Mouse (Mus musculus): ENCODE measurements around the gene Olfr1366. TPM values are rescaled to one million over a fixed set of nuclear protein-coding genes. Genes with fewer than 3 reads are reported as not detected.
"Not testable (repeated sequence)": the region's sequence is repeated elsewhere in the genome, so short reads cannot be mapped to it uniquely, and the experiment has no call there.

Olfr1366 gene
- total RNA-seq (2021), result not detected
- long read RNA-seq, experiment 1, result 0 reads
- long read RNA-seq, experiment 2, result 0 reads

- no peak for DNase-seq (ENCODE audit: low spot score in 2 of 2)
Measured at GRCm38 (mm10) chr13:21542708-21543107, at the start of gene Olfr1366. TSS of gene Olfr1366 (minus strand) at chr13:21542808.

- DNase-seq (ENCODE audit: low spot score in 2 of 2), result no peak
Measured at GRCm38 (mm10) chr13:21591618-21592017, 49.0 kb upstream of the Olfr1366 start.

GRCm38 (mm10) chr13:21581659-21582058 lies 39.1 kb upstream of the Olfr1366 start, which contains the start of gene Olfr1364:
TSS of gene Olfr1364 (minus strand) at chr13:21581759.
- DNase-seq (ENCODE audit: low spot score in 2 of 2), result no peak

GRCm38 (mm10) chr13:21559793-21560192 lies 17.2 kb upstream of the Olfr1366 start, which contains the start of gene Olfr1535:
TSS of gene Olfr1535 (minus strand) at chr13:21559893.
- no peak for DNase-seq (ENCODE audit: low spot score in 2 of 2)

- DNase-seq (ENCODE audit: low spot score in 2 of 2), result no peak
Measured at GRCm38 (mm10) chr13:21550416-21551110, 8.0 kb upstream of the Olfr1366 start.

- DNase-seq (ENCODE audit: low spot score in 2 of 2), result no peak
Measured at GRCm38 (mm10) chr13:21549487-21549886, 6.9 kb upstream of the Olfr1366 start.

DNA sequence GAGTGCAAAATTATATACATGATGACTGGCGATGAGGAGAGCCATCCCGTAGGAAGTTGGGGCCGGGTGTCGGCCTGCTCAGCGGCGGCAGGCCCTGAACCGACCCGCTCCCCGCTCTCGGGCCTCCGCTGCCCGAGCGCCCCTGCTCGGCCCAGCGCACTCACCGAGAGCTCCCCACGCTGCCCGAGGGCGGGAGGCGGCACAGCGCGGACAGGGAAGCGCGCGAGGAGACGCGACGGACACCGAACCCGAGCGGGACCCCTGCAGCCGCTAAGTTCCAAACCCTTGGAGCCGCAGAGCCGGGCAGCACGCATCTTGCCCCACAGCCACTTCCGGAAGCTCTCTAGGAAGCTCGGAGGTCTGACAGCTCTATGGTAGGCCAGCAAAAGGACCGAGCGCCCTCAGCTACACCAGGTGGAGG lies 11.8 kb downstream of the Olfr1366 start, which contains the start of gene Zkscan8:
Zkscan8 (minus strand) TSS at position 340 of the 421 bp plus-strand sequence.
- peak; percentile 85 to 88 for DNase-seq (ENCODE audit: low spot score in 2 of 2)

DNA sequence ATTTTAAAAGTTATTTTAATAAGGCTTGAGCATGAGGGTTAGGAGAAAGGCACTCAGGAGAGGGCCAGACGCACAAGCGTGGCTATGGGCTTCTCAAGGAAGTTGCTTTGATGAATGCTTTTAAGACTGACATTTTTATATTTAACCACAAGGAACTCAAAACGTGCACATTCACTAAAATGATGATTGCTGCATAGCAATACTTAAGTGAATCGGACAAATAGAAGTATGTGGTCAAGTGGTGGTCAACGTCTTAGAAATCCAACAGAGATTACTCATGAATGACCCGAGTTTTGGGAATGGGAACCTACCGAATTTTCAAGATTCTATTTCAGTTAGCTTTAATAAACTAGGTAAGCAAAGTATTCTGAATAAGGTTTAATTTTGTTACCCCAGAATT lies 12.5 kb downstream of the Olfr1366 start:
- no peak for DNase-seq (ENCODE audit: low spot score in 2 of 2)

DNA sequence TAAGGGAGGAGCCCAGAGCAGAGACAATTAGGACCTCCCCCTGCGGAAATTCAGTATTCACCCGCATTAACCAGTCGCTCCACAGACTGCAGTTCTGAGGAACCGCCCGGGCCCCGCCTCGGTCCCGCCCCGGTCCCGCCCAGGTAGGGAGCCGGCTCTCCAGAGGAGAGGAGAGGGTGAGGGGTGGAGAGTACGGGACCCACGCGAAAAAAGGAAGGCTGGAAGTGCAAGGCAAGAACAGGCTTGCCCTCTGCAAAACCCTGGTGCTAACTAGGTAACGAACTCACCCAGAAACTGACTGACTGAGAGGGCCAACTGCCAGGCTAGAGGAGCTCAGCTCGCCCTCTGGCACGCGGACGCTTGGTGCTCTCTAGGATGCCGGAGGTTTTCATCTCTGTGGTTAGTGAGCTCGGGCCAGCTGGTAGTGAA lies 36.4 kb downstream of the Olfr1366 start:
- DNase-seq (ENCODE audit: low spot score in 2 of 2), result peak; percentile 67 to 80

DNA sequence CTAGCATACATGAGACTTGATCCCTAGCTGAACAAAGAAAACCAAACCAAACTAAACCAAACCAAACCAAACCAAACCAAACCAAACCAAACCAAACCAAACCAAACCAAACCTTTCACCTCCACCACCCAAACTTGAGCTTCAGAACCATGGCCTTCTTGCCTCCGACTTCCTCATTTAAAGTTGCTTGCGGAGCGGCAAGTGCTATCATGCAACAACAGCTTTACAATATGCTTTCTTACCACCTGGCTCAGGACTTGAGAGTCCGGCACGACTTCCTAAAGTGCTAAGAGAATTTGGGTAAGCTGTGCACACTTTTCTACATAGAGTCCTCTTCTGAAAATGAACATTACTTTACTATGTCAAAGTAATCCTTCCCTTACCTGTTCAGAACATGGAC lies 40.3 kb downstream of the Olfr1366 start:
- no peak for DNase-seq (ENCODE audit: low spot score in 2 of 2)

- DNase-seq (ENCODE audit: low spot score in 2 of 2), result not testable (repeated sequence)
Measured at GRCm38 (mm10) chr13:21501182-21501581, 41.4 kb downstream of the Olfr1366 start, which contains the start of gene Gm11273. TSS of gene Gm11273 (minus strand) at chr13:21501418.

- no peak for DNase-seq (ENCODE audit: low spot score in 2 of 2)
Measured at GRCm38 (mm10) chr13:21495080-21495479, 47.5 kb downstream of the Olfr1366 start, which contains the start of gene AK157302. TSS of gene AK157302 (plus strand) at chr13:21495223.

DNA sequence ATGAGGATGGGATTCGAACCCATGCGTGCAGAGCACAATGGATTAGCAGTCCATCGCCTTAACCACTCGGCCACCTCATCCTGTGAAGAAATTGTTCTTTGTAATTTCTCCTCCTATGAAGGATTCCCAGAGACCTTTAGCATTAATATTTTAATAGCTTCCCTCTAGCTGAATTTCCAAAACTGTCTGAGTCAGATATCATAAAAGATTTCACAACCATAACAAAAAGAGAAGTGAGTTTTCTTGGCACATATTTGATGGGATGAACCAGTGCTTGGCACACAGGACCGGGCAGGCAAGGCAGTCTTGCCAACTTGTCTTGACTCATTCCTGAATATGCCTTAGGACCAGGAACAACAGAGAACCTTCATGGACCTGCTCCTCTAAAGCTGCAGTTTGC lies 49.8 kb downstream of the Olfr1366 start:
- no peak for DNase-seq (ENCODE audit: low spot score in 2 of 2)

- DNase-seq (ENCODE audit: low spot score in 2 of 2), result no peak
Measured at GRCm38 (mm10) chr13:21486881-21487280, 55.7 kb downstream of the Olfr1366 start.

Other genes with a start within 250 kb of the Olfr1366 start
- gene Gpx6, start 230.7 kb downstream of the Olfr1366 start, total RNA-seq (2021), result under 1 TPM; 0.33 to 0.37 TPM
- not detected for gene Olfr1367, start 195.9 kb downstream of the Olfr1366 start, total RNA-seq (2021)
- 1 to 10 TPM; 8.3 to 8.9 TPM for gene Zscan12, start 180.0 kb downstream of the Olfr1366 start, total RNA-seq (2021)
- gene Zkscan3, start 140.1 kb downstream of the Olfr1366 start, total RNA-seq (2021), result 10 to 100 TPM; 36.0 to 38.1 TPM
- gene Pgbd1, start 101.8 kb downstream of the Olfr1366 start, total RNA-seq (2021), result 1 to 10 TPM in 1 of 2 experiments, under 1 TPM in 1; 0.98 to 1.5 TPM
- gene Zscan26, start 89.1 kb downstream of the Olfr1366 start, total RNA-seq (2021), result 10 to 100 TPM; 58.1 to 60.4 TPM
- gene Nkapl, start 74.3 kb downstream of the Olfr1366 start, total RNA-seq (2021), result under 1 TPM; 0.58 to 0.84 TPM
- 1 to 10 TPM; 5.7 to 6.4 TPM for gene Zkscan4, start 63.9 kb downstream of the Olfr1366 start, total RNA-seq (2021)
- gene Gm10065, start 63.4 kb downstream of the Olfr1366 start, total RNA-seq (2021), result not detected
- gene AK157302, start 47.6 kb downstream of the Olfr1366 start, total RNA-seq (2021), result 10 to 100 TPM; 21.6 to 25.9 TPM
- gene Gm11273, start 41.4 kb downstream of the Olfr1366 start, total RNA-seq (2021), result 10 to 100 TPM; 60.5 to 66.3 TPM
- gene Zkscan8, start 11.7 kb downstream of the Olfr1366 start, total RNA-seq (2021), result 10 to 100 TPM; 13.1 to 18.5 TPM
- not detected for gene Olfr1535, start 17.1 kb upstream of the Olfr1366 start, total RNA-seq (2021)
- not detected for gene Olfr1364, start 39.0 kb upstream of the Olfr1366 start, total RNA-seq (2021)
- not detected for gene Olfr1362, start 71.2 kb upstream of the Olfr1366 start, total RNA-seq (2021)
- gene Olfr11, start 99.7 kb upstream of the Olfr1366 start, total RNA-seq (2021), result not detected
- gene Olfr1361, start 120.6 kb upstream of the Olfr1366 start, total RNA-seq (2021), result not detected
- gene Olfr1360, start 134.6 kb upstream of the Olfr1366 start, total RNA-seq (2021), result not detected
- gene Olfr1359, start 155.3 kb upstream of the Olfr1366 start, total RNA-seq (2021), result not detected
- gene Hist1h2bl, start 173.3 kb upstream of the Olfr1366 start, total RNA-seq (2021), result 10 to 100 TPM; 20.0 to 20.4 TPM
- gene Hist1h2ai, start 173.6 kb upstream of the Olfr1366 start, total RNA-seq (2021), result 10 to 100 TPM; 20.3 to 34.8 TPM
- gene Hist1h3h, start 174.9 kb upstream of the Olfr1366 start, total RNA-seq (2021), result 10 to 100 TPM; 57.9 to 62.6 TPM
- 1 to 10 TPM; 2.7 to 2.9 TPM for gene Hist1h2bm, start 179.2 kb upstream of the Olfr1366 start, total RNA-seq (2021)
- 10 to 100 TPM; 21.0 to 22.9 TPM for gene Hist1h4j, start 192.3 kb upstream of the Olfr1366 start, total RNA-seq (2021)
- gene Hist1h4k, start 207.7 kb upstream of the Olfr1366 start, total RNA-seq (2021), result 100 to 1,000 TPM; 420 to 436 TPM
- gene Hist1h2ak, start 211.0 kb upstream of the Olfr1366 start, total RNA-seq (2021), result 10 to 100 TPM; 10.2 to 19.7 TPM
- gene Hist1h2bn, start 211.3 kb upstream of the Olfr1366 start, total RNA-seq (2021), result 1 to 10 TPM; 6.3 to 9.2 TPM
- 1 to 10 TPM; 8.4 to 9.0 TPM for gene Hist1h1b, start 237.8 kb upstream of the Olfr1366 start, total RNA-seq (2021)
- 10 to 100 TPM; 65.2 to 77.9 TPM for gene Hist1h3i, start 240.6 kb upstream of the Olfr1366 start, total RNA-seq (2021)
- 1 to 10 TPM; 1.1 to 2.8 TPM for gene Hist1h2an, start 244.4 kb upstream of the Olfr1366 start, total RNA-seq (2021)
- gene Hist1h2bp, start 244.7 kb upstream of the Olfr1366 start, total RNA-seq (2021), result 1 to 10 TPM; 4.1 to 7.0 TPM